Mouse (Mus musculus): ENCODE data around the gene Efcab11. TPM values are rescaled to one million over a fixed set of nuclear protein-coding genes. Genes with fewer than 3 reads are reported as not detected.

Gene Efcab11
- 0.20 to 1.7 TPM (median 0.77 TPM) in 4 replicates for total RNA-seq (2023)

DNA sequence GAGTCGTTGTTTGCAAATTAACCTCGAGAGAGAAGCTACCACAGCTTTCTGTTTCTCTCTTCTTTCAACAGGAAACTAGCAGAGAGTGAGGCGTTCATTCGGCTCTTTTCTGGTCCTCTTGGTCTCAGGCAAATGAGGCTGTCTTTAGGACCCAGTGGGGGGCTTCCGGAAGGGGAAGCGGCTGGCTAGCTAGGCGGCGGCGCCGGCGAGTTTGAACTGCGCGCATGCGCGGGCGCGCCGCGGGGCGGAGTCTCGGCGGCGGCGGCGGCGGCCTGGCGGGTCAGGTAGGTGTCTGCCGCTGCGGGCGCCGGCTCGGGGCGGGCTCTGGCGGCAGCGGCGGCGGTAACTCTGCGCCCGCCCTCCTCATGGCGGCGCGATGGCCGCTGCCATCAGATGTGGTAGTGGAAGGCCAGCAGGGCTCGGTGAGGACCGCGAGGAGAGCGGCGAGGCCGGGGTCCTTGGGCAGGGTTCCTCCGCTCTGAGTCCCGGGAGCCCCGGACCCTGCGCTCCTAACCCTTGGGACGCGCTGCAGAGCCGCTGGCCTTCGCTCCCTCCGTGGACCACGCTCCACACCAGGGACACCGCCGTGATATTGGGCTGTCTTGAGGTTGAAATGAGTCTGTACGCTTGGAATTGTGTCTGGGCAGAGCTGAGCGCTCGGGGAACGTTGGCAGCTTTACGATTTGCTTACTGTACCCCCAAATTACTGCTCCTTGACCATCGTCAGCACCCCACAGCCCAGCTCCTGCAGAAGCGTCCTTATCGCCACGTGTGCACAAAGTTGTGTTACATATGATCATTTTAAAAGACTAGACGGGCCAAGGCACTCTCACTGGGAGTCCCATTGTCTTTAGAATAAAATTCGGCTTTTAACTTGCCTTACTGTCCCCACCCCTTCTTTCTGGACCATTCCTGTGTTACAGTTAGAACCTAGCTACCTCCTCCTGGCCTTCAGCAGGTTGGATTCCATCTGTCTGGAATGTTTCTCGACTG is at the start of gene Efcab11, which contains the start of gene Tdp1:
Gene Efcab11 (minus strand): TSS at position 171 of the 993 bp plus-strand sequence.
Gene Tdp1 (plus strand): TSS at position 249 of the 993 bp plus-strand sequence.

Other genes starting within 250 kb of the Efcab11 start
- gene Tdp1, start 78 bp upstream of the Efcab11 start, total RNA-seq (2023): 22.7 to 28.9 TPM (median 25.3 TPM) in 4 replicates
- gene Kcnk13, start 80.1 kb upstream of the Efcab11 start, total RNA-seq (2023): 7.3 to 11.2 TPM (median 8.6 TPM) in 4 replicates
- gene Psmc1, start 225.7 kb upstream of the Efcab11 start, total RNA-seq (2023): 75.7 to 86.1 TPM (median 81.6 TPM) in 4 replicates